16 mouse cellular contexts compared by ENCODE assay signal in genomic region chr3:40371411-40371810, GRCm38 (mm10).
DNase-seq lines count a peak whose midpoint lies in the region; ATAC-seq lines count a peak whose summit lies in the region.
"Had no signal": no experiment of that assay in that cellular context is flagged by ENCODE, and none has a peak within 500 bp of the region (broad histone marks: within the 10 kb centered on the region; RNA-seq: fewer than 3 reads in every experiment).

No protein-coding gene starts in this region.

- WGBS in forebrain, embryonic 14.5 days = 35% methylated on average over 7 of the region's 7 CpGs
- 29% methylated on average over 7 of the region's 7 CpGs for WGBS in forebrain, embryonic 15.5 days
- 57% methylated on average over 7 of the region's 7 CpGs for WGBS in midbrain, embryonic 11.5 days
- WGBS in midbrain, embryonic 15.5 days = 28% methylated on average over 7 of the region's 7 CpGs
- WGBS in midbrain, embryonic 13.5 days = 32% methylated on average over 7 of the region's 7 CpGs
- WGBS in intestine, embryonic 15.5 days = 65% methylated on average over 7 of the region's 7 CpGs

- no peaks in the 10 kb centered on the region for H3K27me3 ChIP-seq in forebrain, embryonic 14.5 days (replicated peaks; ENCODE audit: control insufficient read depth, insufficient read depth, low read length)
- no peaks in the 10 kb centered on the region for H3K27me3 ChIP-seq in forebrain, embryonic 15.5 days
- H3K27me3 ChIP-seq in midbrain, embryonic 11.5 days (ENCODE audit: control insufficient read depth, insufficient read depth, low read length) = no peaks in the 10 kb centered on the region
- no peaks in the 10 kb centered on the region for H3K27me3 ChIP-seq in midbrain, embryonic 15.5 days (replicated peaks)
- no peaks in the 10 kb centered on the region for H3K27me3 ChIP-seq in midbrain, embryonic 13.5 days
- no peaks in the 10 kb centered on the region for H3K27me3 ChIP-seq in intestine, embryonic 15.5 days (replicated peaks)
- H3K27me3 ChIP-seq: heart, embryonic 12.5 days had no signal

- H3K9ac ChIP-seq in forebrain, embryonic 14.5 days (ENCODE audit: low read length) = no peak overlapping the region
- H3K9ac ChIP-seq in forebrain, embryonic 15.5 days (replicated peaks) = no peak overlapping the region
- H3K9ac ChIP-seq in midbrain, embryonic 11.5 days (ENCODE audit: low read length) = no peak overlapping the region
- no peak overlapping the region for H3K9ac ChIP-seq in midbrain, embryonic 15.5 days
- no peak overlapping the region for H3K9ac ChIP-seq in midbrain, embryonic 13.5 days (replicated peaks)
- H3K9ac ChIP-seq in intestine, embryonic 15.5 days = no peak overlapping the region
- H3K9ac ChIP-seq: heart, embryonic 12.5 days; hindbrain, embryonic 14.5 days had no signal

- no peaks in the 10 kb centered on the region for H3K36me3 ChIP-seq in forebrain, embryonic 14.5 days (ENCODE audit: control insufficient read depth, insufficient read depth, low read length)
- H3K36me3 ChIP-seq in forebrain, embryonic 15.5 days = no peaks in the 10 kb centered on the region
- H3K36me3 ChIP-seq in midbrain, embryonic 11.5 days (ENCODE audit: control insufficient read depth, insufficient read depth, low read length) = no peaks in the 10 kb centered on the region
- H3K36me3 ChIP-seq in midbrain, embryonic 15.5 days (replicated peaks) = no peaks in the 10 kb centered on the region
- no peaks in the 10 kb centered on the region for H3K36me3 ChIP-seq in midbrain, embryonic 13.5 days
- H3K36me3 ChIP-seq in intestine, embryonic 15.5 days = no peaks in the 10 kb centered on the region
- H3K36me3 ChIP-seq: embryonic facial prominence, embryonic 10.5 days; heart, embryonic 12.5 days; hindbrain, embryonic 10.5 days had no signal

- no peaks in the 10 kb centered on the region for H3K4me1 ChIP-seq in forebrain, embryonic 14.5 days (ENCODE audit: control insufficient read depth, insufficient read depth, low read length)
- H3K4me1 ChIP-seq in forebrain, embryonic 15.5 days = peaks cover 4% of the 10 kb centered on the region; the same call in 1 of the 2 replicates
- H3K4me1 ChIP-seq in midbrain, embryonic 11.5 days (ENCODE audit: control insufficient read depth, insufficient read depth, low read length) = no peaks in the 10 kb centered on the region
- no peaks in the 10 kb centered on the region for H3K4me1 ChIP-seq in midbrain, embryonic 15.5 days
- peaks cover 6% of the 10 kb centered on the region for H3K4me1 ChIP-seq in midbrain, embryonic 13.5 days (replicated peaks)
- no peaks in the 10 kb centered on the region for H3K4me1 ChIP-seq in intestine, embryonic 15.5 days (replicated peaks)
- H3K4me1 ChIP-seq: heart, embryonic 12.5 days had no signal

- H3K27ac ChIP-seq in forebrain, embryonic 14.5 days (ENCODE audit: low read depth, low read length) = no peak overlapping the region
- H3K27ac ChIP-seq in forebrain, embryonic 15.5 days (replicated peaks) = no peak overlapping the region
- H3K27ac ChIP-seq in midbrain, embryonic 11.5 days (ENCODE audit: low read depth, low read length) = no peak overlapping the region
- no peak overlapping the region for H3K27ac ChIP-seq in midbrain, embryonic 15.5 days
- H3K27ac ChIP-seq in midbrain, embryonic 13.5 days = no peak overlapping the region
- H3K27ac ChIP-seq in intestine, embryonic 15.5 days = no peak overlapping the region
- H3K27ac ChIP-seq: embryonic facial prominence, embryonic 10.5 days; hindbrain, embryonic 10.5 days; hindbrain, embryonic 14.5 days had no signal

- H3K4me3 ChIP-seq in forebrain, embryonic 14.5 days (ENCODE audit: low read depth, low read length) = no peak overlapping the region
- no peak overlapping the region for H3K4me3 ChIP-seq in forebrain, embryonic 15.5 days
- no peak overlapping the region for H3K4me3 ChIP-seq in midbrain, embryonic 11.5 days (ENCODE audit: low read depth, low read length)
- H3K4me3 ChIP-seq in midbrain, embryonic 15.5 days = no peak overlapping the region
- no peak overlapping the region for H3K4me3 ChIP-seq in midbrain, embryonic 13.5 days (replicated peaks)
- H3K4me3 ChIP-seq in intestine, embryonic 15.5 days (replicated peaks) = no peak overlapping the region
- H3K4me3 ChIP-seq: embryonic facial prominence, embryonic 10.5 days; erythroblast, embryonic 14.5 days; heart, embryonic 12.5 days; hindbrain, embryonic 10.5 days had no signal

- H3K4me2 ChIP-seq in forebrain, embryonic 14.5 days (ENCODE audit: low read length) = no peak overlapping the region
- no peak overlapping the region for H3K4me2 ChIP-seq in forebrain, embryonic 15.5 days (replicated peaks)
- H3K4me2 ChIP-seq in midbrain, embryonic 11.5 days = no peak overlapping the region
- no peak overlapping the region for H3K4me2 ChIP-seq in midbrain, embryonic 15.5 days
- peak overlapping the region; percentile 26; the same call in 1 of the 2 replicates for H3K4me2 ChIP-seq in midbrain, embryonic 13.5 days (replicated peaks)
- H3K4me2 ChIP-seq in intestine, embryonic 15.5 days (replicated peaks) = no peak overlapping the region
- H3K4me2 ChIP-seq: heart, embryonic 12.5 days; hindbrain, embryonic 14.5 days had no signal

- no peaks in the 10 kb centered on the region for H3K9me3 ChIP-seq in forebrain, embryonic 14.5 days (replicated peaks; ENCODE audit: control insufficient read depth, low read length)
- H3K9me3 ChIP-seq in forebrain, embryonic 15.5 days = no peaks in the 10 kb centered on the region
- no peaks in the 10 kb centered on the region for H3K9me3 ChIP-seq in midbrain, embryonic 11.5 days (ENCODE audit: control insufficient read depth, low read length)
- no peaks in the 10 kb centered on the region for H3K9me3 ChIP-seq in midbrain, embryonic 15.5 days
- H3K9me3 ChIP-seq in midbrain, embryonic 13.5 days = no peaks in the 10 kb centered on the region
- H3K9me3 ChIP-seq in intestine, embryonic 15.5 days = no peaks in the 10 kb centered on the region
- H3K9me3 ChIP-seq: embryonic facial prominence, embryonic 10.5 days; heart, embryonic 12.5 days; hindbrain, embryonic 10.5 days had no signal

- DNase-seq in forebrain, embryonic 14.5 days (ENCODE audit: low spot score) = peak; percentile 27
- DNase-seq in midbrain, embryonic 11.5 days (ENCODE audit: low spot score, missing footprints) = no peak
- no peak for DNase-seq in adipocyte (ENCODE audit: low spot score)
- DNase-seq: adrenal gland, postnatal 14 days; cerebellum, adult 2 months; cerebellum, postnatal 10 days; gastrocnemius, postnatal 10 days had no signal

- ATAC-seq in forebrain, embryonic 14.5 days = no peak
- no peak for ATAC-seq in forebrain, embryonic 15.5 days (replicated peaks)
- 0 out of 2 replicates have a peak, but pooled peaks have one; percentile 33 for ATAC-seq in midbrain, embryonic 11.5 days (ENCODE audit: low FRiP score)
- ATAC-seq in midbrain, embryonic 15.5 days (replicated peaks) = no peak
- peak; percentile 37; the same call in 1 of the 2 replicates for ATAC-seq in midbrain, embryonic 13.5 days
- ATAC-seq in intestine, embryonic 15.5 days = no peak

Comparison
In these comparisons a context has a peak if more than half of its experiments do, and no peak if none do; other contexts are left out.
1. ATAC-seq: peak in midbrain, embryonic 11.5 days (single experiment) and midbrain, embryonic 13.5 days (single experiment); none in forebrain, embryonic 14.5 days (single experiment), forebrain, embryonic 15.5 days (single experiment), midbrain, embryonic 15.5 days (single experiment) and intestine, embryonic 15.5 days (single experiment).